Mouse (Mus musculus): Measurements from ENCODE around the gene Rerg. TPM values are rescaled to one million over a fixed set of nuclear protein-coding genes. Genes with fewer than 3 reads are reported as not detected.

Rerg gene
- 0.25 TPM for polyA plus RNA-seq (2017; shearing (Covaris generic))

GRCm38 (mm10) chr6:137170226-137170625 is at the start of gene Rerg:
Rerg (minus strand) TSS chr6:137170497.

Other genes starting within 250 kb of the Rerg start
- gene Erp27, start 248.3 kb downstream of the Rerg start, polyA plus RNA-seq (2017; shearing (Covaris generic)): 3.7 TPM
- gene Pde6h, start 246.7 kb downstream of the Rerg start, polyA plus RNA-seq (2017; shearing (Covaris generic)): 0.30 TPM
- gene Arhgdib, start 228.6 kb downstream of the Rerg start, polyA plus RNA-seq (2017; shearing (Covaris generic)): 2,675 TPM
- gene Ptpro, start 81.8 kb upstream of the Rerg start, polyA plus RNA-seq (2017; shearing (Covaris generic)): not detected

All from CD4-positive, CD25-positive, alpha-beta regulatory T cell, adult 9 weeks (primary cell).